Mouse (Mus musculus): ENCODE measurements around the gene Limk2.

- TF ChIP-seq CTCF (IDR thresholded peaks at IDR 0.05) (no peak), EP300 (IDR thresholded peaks at IDR 0.05) (no peak)
Observed at GRCm38 (mm10) chr11:3336602-3337001, 72.4 kb downstream of the Limk2 start.
